Mouse (Mus musculus) olfactory bulb, adult 2 months (tissue): ENCODE results near the gene Lrmp.

ENCODE experiments used
- CTCF ChIP-seq: fragments of 200-500 bp; IDR thresholded peaks from 2 replicates; pipeline ENCODE4 v1.5.1; 2012; ENCODE audit warnings: low read depth, mild to moderate bottlenecking, low read length, moderate library complexity; ENCODE audit not compliant: insufficient read depth
- POLR2A ChIP-seq: fragments of 200-500 bp; IDR thresholded peaks from 2 replicates; pipeline ENCODE4 v1.6.1; 2012; ENCODE audit warnings: mild to moderate bottlenecking, low read depth, low read length, moderate library complexity; ENCODE audit not compliant: insufficient read depth

DNA sequence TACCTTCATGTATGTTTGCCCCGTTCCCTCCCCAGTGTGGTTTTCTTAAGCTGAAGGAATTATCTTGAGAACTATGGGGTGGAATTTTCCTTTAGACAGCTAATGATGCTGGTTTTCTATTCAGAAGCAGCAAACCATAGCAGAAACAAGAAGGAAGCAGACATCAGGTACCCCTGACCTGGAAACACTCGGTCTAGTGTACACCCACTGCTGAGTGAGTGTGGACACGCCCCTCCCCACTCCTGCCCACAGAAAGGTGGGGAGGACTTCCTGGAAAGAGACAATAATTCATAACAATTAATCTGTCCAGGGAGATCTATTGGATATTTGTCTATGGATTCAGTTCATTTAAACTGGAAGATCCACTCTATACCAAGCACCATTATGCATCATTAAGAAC is 19.8 kb downstream of the Lrmp start:
- no peak for TF ChIP-seq CTCF
- TF ChIP-seq POLR2A, result no peak
